Mouse (Mus musculus) B cell, adult 2 months (primary cell): ENCODE data around the gene Ppp1r11.
"Not testable (repeated sequence)": the region's sequence is repeated elsewhere in the genome, so short reads cannot be mapped to it uniquely, and the experiment has no call there.

ENCODE experiments used
- DNase-seq, 2 experiments: peaks; one replicate each; pipeline ENCODE4 v3.0.0; 2022

The Ppp1r11 gene

DNA sequence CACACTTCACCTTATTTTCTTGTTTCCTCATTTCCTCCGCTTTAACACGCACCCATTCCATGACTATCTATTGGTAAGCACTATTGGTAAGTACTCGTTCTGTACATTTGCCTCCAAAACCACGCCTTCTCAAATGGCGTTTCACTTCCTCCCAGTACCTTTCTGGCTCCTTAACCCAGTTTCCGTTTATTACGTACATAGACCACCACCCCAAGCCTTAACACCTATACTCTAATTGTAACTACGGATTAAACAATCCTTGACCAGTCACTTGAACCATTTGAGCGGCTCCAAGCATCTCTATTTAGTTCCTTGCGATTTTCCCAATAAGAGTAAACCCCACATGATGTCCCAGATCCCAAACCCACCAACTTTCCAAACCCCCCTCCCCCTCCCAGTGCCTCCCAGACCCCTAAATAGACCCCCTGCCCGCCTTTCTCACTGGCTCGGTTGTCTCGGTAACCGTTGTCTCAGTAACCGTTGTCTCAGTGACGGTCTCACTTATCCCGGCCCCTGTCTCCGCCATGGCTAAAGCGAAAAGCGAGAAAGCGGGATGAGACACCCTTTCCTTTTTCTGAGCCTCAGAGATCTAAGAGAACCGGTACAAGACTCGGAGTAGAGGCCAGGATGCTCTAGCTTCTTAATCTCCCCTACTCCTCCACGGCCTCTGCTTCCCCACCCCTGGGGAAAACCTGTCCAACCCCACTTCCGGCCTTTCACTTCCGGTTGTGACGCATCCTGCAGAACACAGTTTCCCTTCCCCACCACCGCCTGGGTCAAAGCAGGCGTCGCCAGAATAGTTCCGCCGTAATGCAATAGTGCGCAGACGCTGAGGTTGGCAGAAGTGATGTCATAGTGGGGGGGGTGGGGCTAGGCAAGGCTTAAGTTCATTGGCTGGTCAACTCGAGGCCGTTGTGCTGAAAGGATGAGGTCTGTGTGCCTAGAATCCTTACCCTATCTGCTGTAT lies at the start of gene Ppp1r11:
TSS of gene Ppp1r11 (minus strand) at position 761 of the 967 bp plus-strand sequence.
- DNase-seq = peak; percentile 97

DNA sequence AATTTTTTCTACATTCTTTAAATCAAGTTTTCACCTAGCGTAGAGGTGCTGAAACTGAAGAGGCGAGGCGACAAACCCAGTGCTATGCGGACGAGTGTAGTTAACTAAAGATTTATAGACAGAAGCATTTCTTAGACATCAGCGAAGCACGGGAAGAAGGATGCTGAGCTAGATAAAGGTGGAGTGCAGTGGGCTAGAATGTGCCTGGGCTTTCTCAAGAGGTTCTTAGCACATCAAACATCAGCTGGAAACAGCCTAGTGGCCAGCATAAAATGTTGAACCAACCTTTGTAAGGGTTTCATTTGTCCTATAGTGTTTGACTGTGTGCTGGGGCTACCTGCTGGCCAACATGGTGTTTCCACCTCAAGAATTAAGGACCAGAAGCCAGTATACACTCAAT lies 49.3 kb upstream of the Ppp1r11 start, which contains the start of gene Zfp57:
TSS of gene Zfp57 (plus strand) at position 301 of the 400 bp plus-strand sequence.
- no peak for DNase-seq

DNA sequence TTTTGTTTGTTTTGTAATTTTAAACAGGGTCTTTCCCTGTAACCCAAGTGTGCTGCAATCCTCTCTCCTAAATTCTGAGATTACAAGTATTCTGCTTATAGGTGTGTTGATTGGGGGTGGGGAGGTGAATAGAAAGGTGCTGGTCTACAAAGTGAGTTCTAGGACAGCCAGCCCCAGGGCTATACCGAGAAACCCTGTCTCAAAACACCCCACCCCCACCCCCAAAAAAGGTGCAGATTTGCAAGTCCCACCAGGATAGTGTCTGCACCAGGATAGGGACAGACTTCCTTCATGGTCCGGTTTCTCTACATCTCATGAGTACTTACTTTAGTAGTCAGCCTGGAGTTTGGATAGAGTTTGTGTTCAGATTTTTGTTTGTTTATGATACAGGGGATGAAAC lies 46.9 kb upstream of the Ppp1r11 start:
- no peak for DNase-seq

DNA sequence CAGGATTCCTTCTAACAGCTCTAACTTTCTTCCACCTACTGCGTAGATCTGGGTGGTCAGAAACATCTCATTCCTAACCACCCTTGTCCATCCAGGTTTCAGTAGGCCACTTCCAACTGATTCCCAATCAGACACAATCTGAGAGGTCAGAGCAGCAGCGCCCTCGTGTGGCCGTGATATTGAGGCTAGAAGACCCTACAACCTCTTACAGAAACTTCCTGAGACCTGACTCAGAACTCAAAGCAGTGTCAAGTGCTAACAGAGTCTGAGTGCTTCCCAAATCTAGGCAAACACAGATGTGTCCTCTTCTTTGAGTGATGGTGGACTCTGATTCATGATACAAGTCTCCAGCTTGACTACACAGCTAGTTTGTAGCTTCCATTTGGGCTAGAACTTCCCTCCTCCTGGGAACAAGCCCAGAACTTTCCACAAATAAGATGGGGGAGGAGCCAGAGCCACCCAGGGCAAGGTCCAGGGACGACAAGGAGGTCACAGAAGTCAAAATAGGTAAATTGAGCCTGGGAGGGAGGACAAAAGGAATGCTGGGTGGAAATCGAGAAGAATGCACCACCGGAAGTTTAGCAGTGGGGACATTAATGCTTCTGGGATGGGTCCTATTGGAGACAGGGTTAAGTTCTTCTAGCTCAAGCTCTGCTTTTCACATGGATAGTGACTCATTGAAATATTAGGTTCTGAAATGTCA lies 45.6 kb upstream of the Ppp1r11 start:
- DNase-seq = peak; percentile 66 to 67

DNA sequence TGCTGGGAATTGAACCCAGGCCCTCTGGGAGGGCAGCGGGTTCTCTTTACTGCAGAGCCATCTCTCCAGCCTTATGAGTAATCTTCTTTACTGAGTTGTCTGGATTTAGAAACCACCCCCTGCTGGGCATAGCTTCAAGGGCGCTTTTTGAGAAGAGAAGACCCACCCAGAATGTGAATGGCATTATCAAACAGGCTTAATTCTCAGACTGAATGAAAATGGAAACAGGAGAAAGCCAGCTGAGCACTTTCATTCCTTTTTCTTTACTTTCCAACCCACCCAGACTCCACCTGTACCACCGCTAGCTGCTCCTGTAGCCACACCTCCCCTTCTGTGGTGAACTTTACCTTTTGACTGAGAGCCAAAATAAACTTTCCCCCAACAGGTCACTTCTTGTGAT lies 43.9 kb upstream of the Ppp1r11 start:
- DNase-seq = no peak

DNA sequence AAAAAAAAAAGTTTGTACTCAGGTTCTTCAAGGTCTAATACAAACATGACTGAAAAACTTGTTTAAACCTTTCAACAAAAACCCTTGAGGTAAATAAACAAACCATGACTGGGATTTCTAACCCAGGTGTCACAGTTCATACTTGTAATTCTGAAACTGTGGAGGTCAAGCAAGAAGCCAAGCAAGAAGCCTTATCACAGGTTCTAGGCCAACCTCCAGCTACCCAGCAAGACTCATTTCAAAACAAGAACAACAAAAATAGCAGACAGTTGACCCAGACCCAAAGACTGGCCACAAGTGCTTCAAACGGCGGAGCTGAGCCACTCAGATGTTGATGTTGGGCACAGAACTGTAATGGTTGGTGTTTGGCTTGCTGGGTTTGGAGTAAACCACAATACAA lies 43.0 kb upstream of the Ppp1r11 start:
- no peak for DNase-seq

DNA sequence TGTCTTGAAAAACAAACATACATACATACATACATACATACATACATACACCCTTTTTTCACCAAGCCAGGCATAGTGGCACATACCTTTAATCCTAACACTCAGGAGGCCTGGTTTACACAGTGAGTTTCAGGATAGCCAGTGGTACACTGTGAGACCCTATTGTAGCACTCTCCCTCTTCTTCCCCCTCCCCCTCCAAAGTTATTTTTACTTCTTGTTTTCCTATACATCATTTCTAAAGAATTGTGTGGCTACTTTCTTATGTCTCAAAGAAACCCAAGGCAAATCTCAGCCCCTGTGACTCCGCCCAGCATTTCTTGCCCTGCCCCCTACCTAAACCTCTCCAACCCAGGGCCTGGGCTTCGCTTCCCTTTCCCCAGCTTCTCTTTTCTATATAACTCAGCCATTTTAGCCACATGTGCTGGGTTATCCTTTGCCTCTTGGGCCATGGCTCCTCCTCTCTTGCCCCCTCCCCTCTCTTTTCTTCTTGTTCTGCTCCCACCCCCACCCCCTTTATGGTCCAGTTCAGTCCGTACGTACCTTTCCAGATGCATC lies 42.3 kb upstream of the Ppp1r11 start:
- DNase-seq = no peak

DNA sequence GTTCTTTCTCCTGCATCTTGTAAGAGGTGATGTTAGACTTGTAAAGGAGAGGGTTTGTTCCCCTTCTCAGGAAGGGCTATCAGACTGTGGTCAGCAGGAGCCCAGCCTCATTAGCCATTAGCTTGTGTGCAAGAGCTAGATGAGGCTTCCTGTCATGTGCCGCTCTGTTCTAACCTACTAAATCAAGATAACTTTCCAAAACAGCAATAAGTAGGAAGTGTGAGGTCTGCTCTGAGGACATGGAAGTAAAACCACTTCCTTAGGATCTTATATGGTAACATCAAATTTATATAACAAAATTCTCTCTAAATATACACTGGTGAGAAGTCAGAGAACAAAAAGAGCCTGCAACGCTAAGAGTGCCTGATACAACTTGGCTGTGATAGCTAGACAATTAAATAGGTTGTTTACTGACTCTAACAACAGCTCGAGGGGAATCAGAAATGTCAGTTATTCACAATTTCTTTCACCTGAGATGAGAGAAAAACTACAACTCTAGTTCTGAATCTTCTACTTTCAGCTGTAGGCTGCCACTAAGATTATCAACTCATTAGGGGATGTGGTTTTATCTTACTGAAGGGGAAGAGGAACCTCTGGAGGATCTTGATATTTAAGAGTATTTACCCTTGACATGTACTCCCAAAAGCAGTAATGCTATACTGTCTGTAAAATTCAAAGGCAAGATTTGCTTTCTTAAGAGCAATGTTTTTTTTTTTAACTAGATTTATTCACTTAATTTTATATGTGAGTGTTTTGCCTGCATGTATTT lies 41.0 kb upstream of the Ppp1r11 start:
- DNase-seq = no peak

DNA sequence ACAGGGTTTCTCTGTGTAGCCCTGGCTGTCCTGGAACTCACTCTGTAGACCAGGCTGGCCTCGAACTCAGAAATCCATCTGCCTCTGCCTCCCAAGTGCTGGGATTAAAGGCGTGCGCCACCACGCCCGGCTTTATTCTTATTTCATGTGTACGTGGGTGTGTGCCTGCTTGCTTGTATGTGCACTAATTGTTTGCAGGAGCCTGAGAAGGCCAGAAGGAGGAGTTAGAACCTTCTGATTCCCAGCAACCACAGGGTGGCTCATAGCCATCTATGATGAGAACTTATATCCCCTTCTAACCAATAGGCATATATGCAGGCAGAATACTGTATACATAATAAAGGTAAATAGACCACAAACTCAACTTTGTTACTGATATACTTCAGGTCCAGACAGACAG lies 39.1 kb upstream of the Ppp1r11 start:
- not testable (repeated sequence) for DNase-seq

DNA sequence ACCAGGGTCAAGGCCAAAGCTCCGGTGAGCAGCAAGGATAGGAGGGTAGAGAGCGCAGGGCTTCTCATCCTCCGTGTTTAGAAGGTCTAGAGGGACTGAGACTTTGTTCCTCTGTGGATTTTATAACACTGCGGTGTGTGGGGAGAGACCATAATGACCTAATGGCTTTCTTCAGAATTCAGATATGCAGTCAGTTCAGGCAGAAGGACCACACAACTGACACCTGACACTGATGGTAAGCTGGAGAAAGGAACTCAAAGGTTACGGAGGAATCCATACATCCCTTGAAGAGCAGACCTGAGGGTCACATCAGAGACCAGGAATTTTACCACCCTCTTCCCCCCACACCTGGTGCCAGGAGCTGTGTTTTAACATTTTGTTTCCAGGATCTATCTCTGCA lies 37.9 kb upstream of the Ppp1r11 start, which contains the start of gene H2-M5:
TSS of gene H2-M5 (minus strand) at position 101 of the 400 bp plus-strand sequence.
- no peak for DNase-seq

DNA sequence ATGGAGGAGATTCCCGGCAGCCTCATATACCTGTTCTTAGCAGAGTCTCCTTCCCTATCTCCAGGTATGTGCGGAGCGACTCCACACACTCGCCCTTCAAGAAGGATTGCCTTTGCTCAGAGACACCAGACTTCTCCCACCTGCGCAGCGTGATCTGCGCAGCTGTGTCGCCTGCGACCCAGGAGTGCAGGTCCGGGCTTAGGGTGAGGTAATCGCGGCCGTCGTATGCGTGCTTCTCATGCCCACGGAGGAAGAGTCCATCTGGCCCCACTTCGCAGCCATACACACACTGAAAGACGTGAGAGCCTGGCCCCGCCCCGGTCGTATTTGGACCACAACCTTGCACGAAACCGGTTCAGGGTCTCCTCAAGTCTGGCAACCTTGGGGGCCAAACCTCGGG lies 36.9 kb upstream of the Ppp1r11 start:
- no peak for DNase-seq

DNA sequence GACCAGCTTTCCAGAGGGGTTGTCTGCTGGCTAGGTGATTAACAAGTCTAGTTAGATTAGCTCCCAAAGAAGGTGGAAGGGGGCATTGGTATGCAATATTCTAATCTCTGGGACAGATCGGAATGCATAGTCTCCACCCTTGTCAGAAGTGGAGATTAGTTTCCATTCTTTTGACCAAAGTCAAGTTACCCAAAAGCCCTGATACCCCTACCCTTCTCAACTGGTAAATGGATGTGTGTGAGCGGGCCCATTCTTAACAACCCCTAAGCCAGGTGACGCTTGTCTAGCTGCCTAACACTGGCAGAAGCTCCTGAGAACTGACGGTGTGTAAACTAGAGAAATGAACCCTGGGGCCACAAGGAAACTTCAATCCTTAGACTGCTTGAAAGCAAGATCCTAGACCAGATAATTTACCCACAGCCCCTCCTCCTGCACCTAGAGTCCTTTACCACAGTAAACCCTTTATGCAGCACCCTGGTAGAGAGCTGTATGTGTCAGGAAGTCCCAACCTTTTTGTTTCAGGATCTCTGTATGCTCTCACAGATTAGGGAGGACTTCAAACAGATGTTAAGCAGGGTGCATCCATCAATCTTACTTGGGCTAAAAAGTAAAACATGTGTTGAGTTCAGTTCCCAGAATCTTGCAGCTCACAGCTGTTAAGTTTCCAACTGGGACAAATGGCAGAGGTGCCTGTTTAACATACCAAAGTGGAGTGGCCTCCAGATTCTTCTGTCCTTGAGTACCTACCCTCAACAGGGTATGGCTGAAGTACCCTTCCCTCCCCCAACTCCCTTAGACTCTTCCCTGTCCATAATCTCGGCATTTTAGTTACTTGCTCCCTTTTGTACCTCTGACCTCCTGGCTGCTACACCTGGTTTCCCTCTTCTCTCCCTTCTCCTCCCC lies 31.0 kb upstream of the Ppp1r11 start:
- no peak for DNase-seq

DNA sequence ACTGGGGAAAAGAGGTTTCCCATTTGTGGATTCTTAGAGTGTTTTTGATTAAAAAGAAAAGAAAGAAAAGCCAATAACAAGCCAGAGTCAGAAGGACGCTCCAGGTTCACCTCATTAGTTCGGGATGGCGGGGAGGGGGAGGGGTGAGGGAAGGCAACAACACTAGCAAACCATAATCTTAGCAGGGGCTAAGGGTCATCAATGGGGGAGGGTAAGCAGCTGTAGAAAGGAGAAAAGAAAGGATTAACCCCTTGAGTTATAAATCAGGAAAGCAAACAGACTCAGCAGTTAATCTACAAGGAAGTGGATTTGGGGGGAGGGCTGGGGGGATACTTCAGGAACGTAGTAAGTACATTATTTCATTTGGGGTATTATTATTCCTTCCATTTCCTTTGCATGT lies 30.3 kb upstream of the Ppp1r11 start:
- DNase-seq = no peak

DNA sequence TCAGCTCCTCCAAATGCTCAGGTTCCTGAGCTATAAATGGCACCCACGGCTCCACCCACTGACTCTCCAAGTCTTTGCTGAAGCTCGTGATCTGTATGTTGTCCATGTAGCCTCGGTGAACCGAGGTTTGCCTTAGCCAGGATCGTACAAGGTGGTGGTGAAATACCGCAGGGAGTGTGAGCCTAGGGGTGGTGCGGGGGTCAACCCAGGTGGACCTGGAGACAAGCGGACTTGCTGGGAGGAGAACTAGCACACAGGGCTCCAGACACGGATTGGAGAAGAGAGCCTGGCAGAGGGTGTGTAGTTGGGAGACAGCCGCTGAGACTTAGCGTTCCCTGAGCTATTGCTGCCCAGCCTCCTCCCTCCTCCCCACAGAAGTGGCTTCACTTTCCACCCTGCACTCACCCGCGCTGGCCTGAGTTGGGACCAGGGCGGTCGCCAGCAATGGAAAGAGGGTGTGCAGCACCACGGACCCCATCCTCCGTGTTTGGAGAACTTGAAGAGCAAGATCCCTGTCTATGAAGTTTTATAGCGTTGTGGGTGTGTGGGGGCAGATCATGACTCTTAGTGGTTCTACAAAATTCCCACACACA lies 29.8 kb upstream of the Ppp1r11 start, which contains the start of gene 2410137M14Rik:
TSS of gene 2410137M14Rik (minus strand) at position 17 of the 593 bp plus-strand sequence.
- DNase-seq = no peak

DNA sequence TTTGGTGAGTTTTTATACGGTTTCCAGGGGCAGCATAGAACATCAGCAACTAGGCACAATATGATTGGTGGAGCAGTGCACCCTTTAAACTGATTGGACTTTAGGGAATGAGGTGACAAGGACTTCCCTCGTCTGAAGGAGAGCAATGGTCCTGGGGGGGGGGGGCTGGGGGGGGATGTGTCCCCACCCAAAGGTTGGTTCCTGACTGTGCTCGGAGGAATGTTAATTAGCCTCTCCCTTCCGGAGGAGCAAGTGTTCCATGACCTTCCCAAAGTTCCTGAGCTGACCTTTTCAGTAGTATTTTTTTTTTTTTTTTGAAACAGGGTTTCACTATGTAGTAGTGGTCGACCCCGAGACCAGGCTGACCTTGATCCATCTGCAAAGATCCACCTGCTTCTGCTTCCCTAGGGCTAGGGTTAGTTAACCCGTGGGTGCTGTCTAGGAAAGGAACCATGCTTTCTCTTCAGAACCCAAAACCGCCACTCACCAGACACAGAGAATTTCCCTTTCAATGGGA lies 21.8 kb upstream of the Ppp1r11 start:
- no peak for DNase-seq

DNA sequence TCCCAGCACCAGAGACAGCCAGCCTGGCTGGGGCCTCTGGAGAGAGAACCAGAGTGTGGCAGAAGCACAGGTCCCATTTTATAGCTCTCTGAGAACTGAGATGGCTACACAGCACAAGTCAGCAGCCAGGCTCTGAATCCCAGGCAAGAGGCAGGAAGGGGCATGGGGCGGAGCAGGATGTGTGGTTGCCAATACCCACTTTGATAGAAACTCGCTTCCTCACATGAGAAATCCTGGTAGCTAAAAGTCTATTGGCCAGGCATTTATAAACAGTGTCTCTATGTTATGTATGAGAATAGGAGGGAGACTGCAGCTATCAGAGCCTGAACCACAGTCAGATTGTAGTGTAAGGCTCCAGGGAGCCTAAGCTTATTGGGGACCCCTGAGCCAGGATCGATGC lies 21.2 kb upstream of the Ppp1r11 start:
- no peak for DNase-seq

DNA sequence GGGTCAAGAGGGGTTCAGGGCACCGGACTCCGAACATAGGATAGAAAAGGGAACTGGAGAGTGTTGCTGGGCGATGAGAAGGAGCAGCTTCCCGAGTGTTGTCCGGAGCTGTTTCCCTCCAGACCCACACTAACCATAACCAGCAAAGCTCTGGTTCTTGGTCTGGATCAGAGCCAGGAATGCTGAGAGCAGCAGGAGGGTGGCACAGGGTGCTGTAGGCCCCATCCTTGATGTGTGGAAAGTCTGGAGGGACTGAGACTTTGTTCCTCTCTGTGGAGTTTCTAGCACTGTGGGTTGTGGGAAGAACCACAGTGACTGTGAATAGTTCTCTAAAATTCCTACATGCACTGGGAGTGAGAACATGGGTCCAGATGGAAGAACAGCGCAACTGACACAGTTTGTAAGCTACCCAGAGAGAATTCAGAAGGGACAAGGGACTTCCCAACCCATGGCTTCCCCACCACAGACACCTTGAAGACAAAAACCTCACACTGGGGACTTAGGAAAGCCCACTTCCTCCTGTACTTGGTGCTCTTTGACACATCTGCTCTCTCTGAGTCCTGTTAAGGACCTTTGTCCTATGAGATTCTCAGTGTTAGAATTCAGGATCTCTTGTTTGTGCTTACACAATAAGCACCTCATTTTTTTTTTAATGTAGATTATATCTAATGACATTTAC lies 19.8 kb upstream of the Ppp1r11 start:
- no peak for DNase-seq

DNA sequence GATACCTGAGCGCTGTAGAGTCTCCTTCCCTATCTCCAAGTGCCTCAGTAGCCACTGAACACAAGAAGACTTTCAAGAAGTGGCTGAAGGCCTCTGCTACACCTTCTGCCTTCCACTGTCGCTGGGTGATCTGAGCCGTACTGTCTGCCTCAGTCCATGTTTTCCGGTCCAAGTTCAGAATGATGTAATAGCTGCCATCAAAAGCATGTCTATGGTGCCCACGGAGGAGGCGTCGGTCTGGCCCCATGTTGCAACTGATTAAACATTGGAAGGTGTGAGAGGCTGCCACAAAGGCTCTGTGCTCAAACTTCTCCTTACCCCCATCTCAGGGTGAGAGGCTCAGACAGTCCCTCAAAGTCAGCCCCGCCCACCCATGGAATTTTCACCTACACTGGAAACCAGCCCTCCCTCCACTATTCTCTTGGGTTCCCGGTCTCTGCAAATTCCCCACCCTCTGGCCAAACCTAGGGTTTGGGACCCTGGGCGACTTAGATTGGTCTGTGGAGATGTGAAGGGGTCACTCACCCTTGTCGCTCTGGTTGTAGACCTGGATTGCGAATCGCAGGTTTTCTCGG lies 18.9 kb upstream of the Ppp1r11 start:
- DNase-seq = no peak

DNA sequence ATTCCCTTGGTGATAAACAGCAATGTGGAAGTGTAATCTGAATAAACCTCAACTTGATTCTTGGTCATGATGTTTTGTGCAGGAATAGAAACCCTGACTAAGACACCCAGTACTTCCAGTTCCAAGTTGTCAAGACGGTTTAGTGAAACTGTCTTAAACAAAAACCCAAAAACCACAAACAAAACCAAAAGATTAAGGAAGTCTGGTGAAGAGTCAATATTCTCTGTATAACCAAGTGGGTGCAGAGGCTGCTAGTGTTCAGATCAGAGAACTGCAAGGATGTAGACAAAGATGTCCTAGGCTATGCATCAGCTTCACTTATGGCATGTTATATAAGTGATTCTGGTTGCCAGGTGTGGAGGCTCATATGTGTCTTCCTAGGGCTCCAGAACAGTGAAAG lies 15.3 kb upstream of the Ppp1r11 start:
- no peak for DNase-seq

DNA sequence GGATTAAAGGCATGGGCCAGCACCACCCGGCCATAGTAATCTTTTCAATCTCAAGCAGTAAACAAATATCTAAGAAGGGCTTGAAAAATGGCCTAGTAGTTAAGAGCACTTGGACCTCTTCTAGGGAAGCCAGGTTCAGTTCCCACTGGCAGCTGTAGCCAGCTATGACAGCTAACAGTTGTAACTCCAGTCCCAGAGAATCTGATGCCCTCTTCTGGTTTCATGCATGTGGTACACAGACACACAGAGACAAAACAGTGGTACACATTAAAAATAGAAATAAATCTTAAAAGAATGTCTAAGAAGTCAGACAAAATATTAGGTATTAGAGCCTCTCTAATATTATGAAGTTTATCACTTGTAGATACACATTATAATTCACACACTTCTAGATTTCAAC lies 9.6 kb upstream of the Ppp1r11 start:
- DNase-seq = no peak
